In the genomic region with DNA sequence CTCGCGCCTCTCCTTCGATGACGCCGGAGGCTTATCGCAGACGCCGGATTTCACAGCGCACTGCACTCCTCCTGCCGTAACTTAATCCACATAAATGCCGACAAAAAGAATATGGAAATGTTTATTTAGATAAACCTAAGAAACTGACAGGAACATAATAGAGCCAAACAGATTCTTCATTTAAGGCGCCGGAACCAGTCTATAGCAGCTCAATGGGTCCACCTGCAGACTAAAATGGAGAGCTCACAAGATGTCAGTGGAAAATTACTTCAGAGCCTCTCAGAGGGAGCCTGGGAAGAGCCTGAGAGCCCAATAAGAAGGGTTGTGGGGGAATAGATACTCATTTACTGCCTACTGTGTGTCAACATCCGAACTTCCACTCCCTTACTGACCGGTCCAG, we compare ENCODE assay signal across 12 mouse cellular contexts. TPM values are rescaled to one million over a fixed set of nuclear protein-coding genes. Genes with fewer than 3 reads are reported as not detected.
DNase-seq lines count a peak whose midpoint lies in the region; ATAC-seq lines count a peak whose summit lies in the region.
"Had no signal": no experiment of that assay in that cellular context is flagged by ENCODE, and none has a peak within 500 bp of the region (broad histone marks: within the 10 kb centered on the region; RNA-seq: fewer than 3 reads in every experiment).

No protein-coding gene starts in this region.

- no peak overlapping the region for H3K27ac ChIP-seq in forebrain, embryonic 14.5 days (ENCODE audit: low read depth, low read length)
- no peak overlapping the region for H3K27ac ChIP-seq in forebrain, embryonic 11.5 days (ENCODE audit: low read depth, low read length)

- 85% methylated on average over 15 of the region's 15 CpGs for WGBS in forebrain, embryonic 14.5 days
- 92% methylated on average over 15 of the region's 15 CpGs for WGBS in forebrain, embryonic 11.5 days

- no peaks in the 10 kb centered on the region for H3K36me3 ChIP-seq in forebrain, embryonic 14.5 days (ENCODE audit: control insufficient read depth, insufficient read depth, low read length)
- no peaks in the 10 kb centered on the region for H3K36me3 ChIP-seq in forebrain, embryonic 11.5 days (ENCODE audit: control insufficient read depth, insufficient read depth, low read length)

- peak; percentile 50 for DNase-seq in forebrain, embryonic 14.5 days (ENCODE audit: low spot score)
- no peak for DNase-seq in forebrain, embryonic 11.5 days (ENCODE audit: low spot score)
- DNase-seq in layer of hippocampus, adult 11-12 months (ENCODE audit: low spot score): peak; percentile 47
- no peak for DNase-seq in layer of hippocampus, adult 9-10 months (ENCODE audit: low spot score)
- DNase-seq in brain, adult 2 months (ENCODE audit: low read depth, low spot score): peak; percentile 85
- peak; percentile 42 for DNase-seq in layer of hippocampus, adult 9-11 months
- DNase-seq in c-Kit-positive CD71-positive TER-119-positive erythroid progenitor cells, embryonic 14.5 days (ENCODE audit: low spot score): no peak
- DNase-seq in urinary bladder, adult 18-20 months (ENCODE audit: low spot score in 2 of 2): no peak
- DNase-seq: gastrocnemius, postnatal 25 days; heart, postnatal 10 days; lung, postnatal 14 days had no signal

- H3K4me1 ChIP-seq in forebrain, embryonic 14.5 days (ENCODE audit: control insufficient read depth, insufficient read depth, low read length): no peaks in the 10 kb centered on the region
- H3K4me1 ChIP-seq in forebrain, embryonic 11.5 days (replicated peaks; ENCODE audit: control insufficient read depth, insufficient read depth, low read length): peaks cover 5% of the 10 kb centered on the region; the same call in 1 of the 2 replicates

- no peak for ATAC-seq in forebrain, embryonic 14.5 days
- ATAC-seq in forebrain, embryonic 11.5 days (replicated peaks; ENCODE audit: low FRiP score): no peak
- ATAC-seq: CD4-positive, CD25-positive, alpha-beta regulatory T cell, adult 4 months had no signal

- H3K9ac ChIP-seq in forebrain, embryonic 14.5 days (ENCODE audit: low read length): no peak overlapping the region
- H3K9ac ChIP-seq in forebrain, embryonic 11.5 days (ENCODE audit: low read length): no peak overlapping the region

- no peaks in the 10 kb centered on the region for H3K27me3 ChIP-seq in forebrain, embryonic 14.5 days (replicated peaks; ENCODE audit: control insufficient read depth, insufficient read depth, low read length)
- H3K27me3 ChIP-seq in forebrain, embryonic 11.5 days (ENCODE audit: control insufficient read depth, insufficient read depth, low read length): no peaks in the 10 kb centered on the region

- H3K4me3 ChIP-seq in forebrain, embryonic 14.5 days (ENCODE audit: low read depth, low read length): no peak overlapping the region
- H3K4me3 ChIP-seq in forebrain, embryonic 11.5 days (ENCODE audit: low read depth, low read length): no peak overlapping the region

- H3K4me2 ChIP-seq in forebrain, embryonic 14.5 days (ENCODE audit: low read length): no peak overlapping the region
- no peak overlapping the region for H3K4me2 ChIP-seq in forebrain, embryonic 11.5 days (ENCODE audit: low read depth, low read length, severe bottlenecking)

- no peaks in the 10 kb centered on the region for H3K9me3 ChIP-seq in forebrain, embryonic 14.5 days (replicated peaks; ENCODE audit: control insufficient read depth, low read length)
- no peaks in the 10 kb centered on the region for H3K9me3 ChIP-seq in forebrain, embryonic 11.5 days (ENCODE audit: control insufficient read depth, low read length)

RNA-seq across cellular contexts. Expression of gene Selenok, which starts 30.6 kb away (rescaled TPM):
- 389 and 423 TPM in 2 replicates for polyA plus RNA-seq in forebrain, embryonic 14.5 days (2014; fragmentation: Nextera tagmentation; extraction: Ambion mirVana)
- 230 and 249 TPM in 2 replicates for polyA plus RNA-seq in forebrain, embryonic 11.5 days (2014; fragmentation: Nextera tagmentation; extraction: Ambion mirVana)

RNA-seq across cellular contexts. Expression of gene Actr8, which starts 40.7 kb away (rescaled TPM):
- polyA plus RNA-seq in forebrain, embryonic 14.5 days (2014; fragmentation: Nextera tagmentation; extraction: Ambion mirVana): 66.1 and 75.8 TPM in 2 replicates
- polyA plus RNA-seq in forebrain, embryonic 11.5 days (2014; fragmentation: Nextera tagmentation; extraction: Ambion mirVana): 81.2 and 82.6 TPM in 2 replicates

Comparison
In these comparisons a context has a peak if more than half of its experiments do, and no peak if none do; other contexts are left out.
1. DNase-seq: peak in forebrain, embryonic 14.5 days (single experiment), layer of hippocampus, adult 11-12 months (single experiment), brain, adult 2 months (single experiment) and layer of hippocampus, adult 9-11 months (single experiment); none in forebrain, embryonic 11.5 days (single experiment), layer of hippocampus, adult 9-10 months (single experiment), c-Kit-positive CD71-positive TER-119-positive erythroid progenitor cells, embryonic 14.5 days (single experiment) and urinary bladder, adult 18-20 months (0 of 2).